Mouse (Mus musculus) cerebellum, adult (tissue): ENCODE measurements around the gene Cacna1d.

Source experiments
- ATAC-seq: cut with Nextera tagmentation; 2 replicates; pipeline ENCODE4 v1.9.2; 2017; ENCODE audit warnings: mild to moderate bottlenecking, moderate library complexity, mixed read lengths; ENCODE audit not compliant: insufficient number of reproducible peaks, low FRiP score, low TSS enrichment

Gene Cacna1d

DNA sequence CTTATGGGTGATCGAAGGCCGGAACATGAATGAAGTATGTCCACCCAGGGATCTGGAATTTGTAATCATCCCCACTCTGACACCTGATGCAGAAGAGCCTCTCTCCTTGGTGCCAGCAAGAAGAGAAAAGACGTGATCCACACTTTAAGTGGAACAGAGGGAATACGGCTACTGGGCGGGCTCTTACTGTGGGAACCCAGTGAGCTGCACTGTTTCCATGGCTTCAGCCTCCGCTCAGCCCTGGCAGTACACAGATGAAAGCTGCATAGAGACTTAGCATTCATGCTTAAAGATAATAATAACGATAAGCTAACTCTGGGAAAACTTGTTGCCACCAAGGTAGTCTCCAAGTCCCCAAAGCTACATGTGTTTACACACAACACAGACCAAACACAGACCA, 147.5 kb downstream of the Cacna1d start:
- no peak for ATAC-seq

GRCm38 (mm10) chr14:30341825-30342590, 149.2 kb downstream of the Cacna1d start:
- no peak for ATAC-seq

GRCm38 (mm10) chr14:30340140-30340539, 151.1 kb downstream of the Cacna1d start:
- no peak for ATAC-seq

DNA sequence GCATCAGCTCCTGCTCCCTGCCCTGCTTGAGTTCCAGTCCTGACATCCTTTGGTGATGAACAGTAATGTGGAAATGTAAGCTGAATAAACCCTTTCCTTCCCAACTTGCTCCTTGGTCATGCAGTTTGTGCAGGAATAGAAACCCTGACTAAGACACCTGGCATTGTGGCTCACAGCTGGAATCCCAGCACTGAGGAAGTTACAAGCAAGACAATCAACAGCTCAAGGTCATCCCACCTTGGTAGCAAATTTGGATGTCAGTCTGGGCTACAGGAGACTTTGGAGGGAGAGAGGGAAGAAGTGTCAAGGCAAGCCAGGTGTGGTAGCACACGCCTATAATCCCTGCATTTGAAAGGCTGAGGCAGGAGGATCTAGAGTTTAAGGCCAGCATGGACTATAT, 159.4 kb downstream of the Cacna1d start:
- ATAC-seq = no peak

DNA sequence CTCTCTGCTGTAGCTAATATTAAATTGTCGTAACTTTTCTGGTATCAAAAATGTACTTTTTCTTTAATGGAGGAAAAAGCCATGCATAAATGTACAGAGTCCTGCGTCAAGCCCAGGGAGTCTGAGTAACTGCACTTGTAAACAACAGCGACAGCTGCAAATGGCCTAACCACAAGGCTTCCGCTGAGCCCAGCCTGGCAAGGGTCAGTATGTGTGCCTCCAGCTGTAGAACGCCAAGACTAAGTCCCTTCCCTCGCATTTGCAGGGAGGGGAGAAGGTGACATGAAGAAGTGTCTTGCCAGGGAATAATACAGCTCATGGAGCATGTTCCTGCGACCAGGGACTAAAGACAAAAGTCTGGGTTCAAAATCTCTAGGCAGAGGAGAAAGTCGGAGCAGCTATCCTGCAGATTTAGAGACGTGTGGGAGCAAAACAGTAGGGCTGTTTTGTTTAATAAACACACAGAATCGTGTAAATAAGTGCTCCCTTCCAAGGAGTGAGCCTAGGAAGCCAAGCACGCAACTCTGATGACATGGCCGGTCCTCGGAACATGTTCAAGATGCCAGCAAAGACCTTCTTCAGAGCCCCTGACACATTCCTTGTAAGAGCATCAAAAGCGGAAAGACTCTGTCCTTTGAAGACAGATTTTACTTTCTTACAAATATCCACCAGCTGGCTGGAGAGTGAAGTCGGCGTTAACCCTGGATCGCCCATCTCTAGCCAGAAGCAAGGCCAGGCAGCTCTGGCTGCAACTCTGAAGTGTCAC, 160.7 kb downstream of the Cacna1d start:
- no peak for ATAC-seq

DNA sequence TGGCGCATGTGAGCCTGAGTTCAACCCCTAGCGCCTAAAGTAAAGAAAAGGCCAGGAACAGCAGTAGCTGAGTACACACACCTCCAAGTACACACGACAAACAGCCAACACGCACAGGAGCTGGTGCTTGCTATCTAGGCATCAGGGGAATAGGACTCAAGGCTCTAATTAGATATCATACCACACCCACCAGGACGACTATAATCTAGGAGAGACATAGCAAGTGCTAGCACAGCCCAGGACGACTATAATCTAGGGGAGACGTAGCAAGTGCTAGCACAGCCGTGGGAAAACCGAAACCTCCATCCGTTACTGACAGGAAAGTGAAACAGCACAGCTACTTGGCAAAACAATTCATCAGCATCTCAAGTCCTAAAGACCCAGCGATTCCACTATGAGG, 162.1 kb downstream of the Cacna1d start:
- ATAC-seq = no peak

DNA sequence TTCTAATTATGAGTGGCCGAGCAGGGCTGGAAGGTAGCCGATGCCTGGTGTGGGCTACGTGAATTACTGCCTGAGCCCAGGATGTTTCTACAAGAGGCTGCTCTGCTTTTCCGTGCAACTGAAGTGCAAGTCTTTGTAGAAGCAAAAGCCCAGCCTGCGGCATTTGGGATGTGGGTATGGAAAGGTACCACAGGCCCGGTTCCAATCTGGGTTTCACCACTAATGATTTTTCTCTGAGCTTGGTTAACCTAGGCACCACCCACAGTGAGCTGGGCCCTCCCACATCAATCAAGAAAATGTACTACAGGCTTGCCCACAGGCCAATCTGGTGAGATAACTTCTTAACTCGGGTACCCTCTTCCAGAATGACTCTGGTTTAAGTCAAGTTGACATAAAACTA, 163.8 kb downstream of the Cacna1d start:
- no peak for ATAC-seq

- no peak for ATAC-seq
These were observed 164.2 kb downstream of the Cacna1d start for GRCm38 (mm10) chr14:30327051-30327450.

DNA sequence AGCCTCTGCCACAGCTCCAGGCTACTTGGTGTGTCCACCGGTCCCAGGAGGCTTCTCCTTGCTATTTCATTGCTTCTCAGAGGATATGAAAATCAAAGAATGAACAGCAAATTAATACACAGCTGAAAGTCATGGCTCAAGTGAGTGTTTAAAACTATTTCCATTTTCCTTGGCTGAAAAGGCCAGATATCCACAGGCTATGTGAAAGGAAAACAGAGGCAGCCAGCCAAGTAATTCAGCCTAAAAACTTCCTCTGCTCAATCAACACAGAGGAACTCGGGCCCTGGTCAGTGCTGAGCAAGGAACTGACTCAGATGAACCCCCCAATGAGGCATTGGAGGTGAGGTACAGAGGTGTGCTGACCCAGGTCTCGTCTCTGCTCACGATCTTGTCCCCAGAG, 165.0 kb downstream of the Cacna1d start:
- ATAC-seq = no peak

GRCm38 (mm10) chr14:30324994-30325393, 166.3 kb downstream of the Cacna1d start:
- ATAC-seq = no peak

- ATAC-seq = no peak
These were observed 172.4 kb downstream of the Cacna1d start for GRCm38 (mm10) chr14:30318715-30319437.

GRCm38 (mm10) chr14:30318293-30318692, 173.0 kb downstream of the Cacna1d start:
- ATAC-seq = peak; percentile 88

GRCm38 (mm10) chr14:30317616-30318015, 173.6 kb downstream of the Cacna1d start:
- no peak for ATAC-seq

GRCm38 (mm10) chr14:30311206-30311889, 179.9 kb downstream of the Cacna1d start:
- no peak for ATAC-seq

GRCm38 (mm10) chr14:30310236-30310635, 181.0 kb downstream of the Cacna1d start:
- no peak for ATAC-seq

DNA sequence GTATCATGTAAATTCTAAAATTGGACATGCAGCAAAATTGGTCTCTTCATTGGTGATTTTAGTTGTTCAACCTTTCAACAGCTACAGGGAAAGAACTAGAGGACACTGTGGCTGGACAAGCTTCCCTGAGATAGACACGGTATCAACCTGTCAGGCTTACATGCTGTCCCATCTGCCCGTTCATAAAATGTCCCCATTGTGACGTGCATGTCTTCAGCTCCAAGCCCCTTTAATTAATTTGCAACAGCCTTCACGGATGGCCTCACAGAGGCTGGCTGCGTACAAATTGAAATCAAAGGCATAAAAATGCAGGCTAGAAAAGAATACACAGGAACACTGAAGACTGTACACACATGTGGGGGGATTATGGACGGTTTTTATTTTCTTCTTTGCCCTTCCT, 185.0 kb downstream of the Cacna1d start:
- ATAC-seq = no peak

DNA sequence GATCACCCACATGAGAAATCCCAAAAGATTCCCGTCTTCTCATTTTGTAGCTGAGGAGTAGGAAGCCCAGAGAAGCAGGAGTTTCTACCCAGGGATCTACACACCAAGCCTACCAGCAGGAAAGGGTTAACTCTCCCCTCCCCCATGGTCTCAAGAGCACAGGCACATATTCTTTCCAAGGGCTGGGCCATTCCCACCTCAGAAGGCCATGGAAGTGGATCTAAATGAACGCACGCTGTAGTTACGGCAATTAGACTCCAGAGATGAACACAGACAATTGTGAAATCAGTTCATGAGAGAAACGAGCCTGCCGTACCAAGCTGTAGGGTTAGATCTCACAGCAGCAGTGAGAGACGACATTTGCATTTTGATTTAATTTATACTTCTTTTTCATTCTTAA, 191.3 kb downstream of the Cacna1d start:
- no peak for ATAC-seq

- peak; percentile 49; the same call in 1 of the 2 replicates for ATAC-seq
These were observed 193.8 kb downstream of the Cacna1d start for GRCm38 (mm10) chr14:30297492-30297891.

GRCm38 (mm10) chr14:30292135-30292463, 199.2 kb downstream of the Cacna1d start:
- no peak for ATAC-seq

- ATAC-seq = no peak
These were observed 199.7 kb downstream of the Cacna1d start for GRCm38 (mm10) chr14:30291389-30292134.
